In the genomic region with DNA sequence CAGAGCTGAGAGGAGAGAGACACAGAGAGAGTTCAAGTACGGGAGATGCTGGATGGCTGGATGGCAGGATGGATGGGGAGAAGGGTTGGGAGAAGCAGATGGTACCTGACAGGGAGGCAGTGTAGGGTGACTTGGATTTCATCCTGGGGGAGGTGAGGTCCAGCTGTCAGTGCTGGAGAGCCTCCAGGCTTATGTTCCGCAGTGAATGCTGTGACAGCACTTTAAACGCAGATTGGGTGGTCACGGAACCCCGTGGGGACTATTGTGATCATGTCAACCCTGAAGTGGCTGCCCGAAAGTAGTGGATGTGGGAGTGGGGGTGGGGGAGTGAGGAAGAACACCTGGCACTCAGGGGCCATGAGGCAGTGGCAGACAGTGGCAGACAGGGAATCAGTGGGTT, we compare ENCODE assay signal across 22 mouse cellular contexts. TPM values are rescaled to one million over a fixed set of nuclear protein-coding genes. Genes with fewer than 3 reads are reported as not detected.
A peak's percentile ranks its signal among the peaks of the same experiment; 100 is the strongest.
DNase-seq lines count a peak whose midpoint lies in the region; ATAC-seq and TF ChIP-seq lines count a peak whose summit lies in the region.
"Had no signal": no experiment of that assay in that cellular context is flagged by ENCODE, and none has a peak within 500 bp of the region (broad histone marks: within the 10 kb centered on the region; RNA-seq: fewer than 3 reads in every experiment).

No protein-coding gene starts in this region.

- peaks cover 13% of the 10 kb centered on the region for H3K4me1 ChIP-seq in hindbrain, embryonic 10.5 days (replicated peaks)
- H3K4me1 ChIP-seq in hindbrain, embryonic 12.5 days = peaks cover 9% of the 10 kb centered on the region
- no peaks in the 10 kb centered on the region; the same call in 1 of the 2 replicates for H3K4me1 ChIP-seq in kidney, postnatal 0 days (replicated peaks; ENCODE audit: insufficient read depth, low read length)

- WGBS in hindbrain, embryonic 10.5 days = 70% methylated on average over 6 of the region's 6 CpGs
- 66% methylated on average over 6 of the region's 6 CpGs for WGBS in hindbrain, embryonic 12.5 days
- WGBS in kidney, postnatal 0 days = 44% methylated on average over 6 of the region's 6 CpGs

- H3K9me3 ChIP-seq in hindbrain, embryonic 10.5 days = no peaks in the 10 kb centered on the region
- H3K9me3 ChIP-seq in hindbrain, embryonic 12.5 days (replicated peaks) = no peaks in the 10 kb centered on the region
- H3K9me3 ChIP-seq in kidney, postnatal 0 days (replicated peaks; ENCODE audit: low read length) = no peaks in the 10 kb centered on the region
- H3K9me3 ChIP-seq: embryonic facial prominence, embryonic 13.5 days; forebrain, embryonic 13.5 days; heart, embryonic 10.5 days had no signal

- ATAC-seq in hindbrain, embryonic 12.5 days (ENCODE audit: low FRiP score) = no peak
- ATAC-seq in kidney, postnatal 0 days (replicated peaks; ENCODE audit: low FRiP score, low read depth) = 0 out of 2 replicates have a peak, but pooled peaks have one; percentile 21
- ATAC-seq: forebrain, embryonic 13.5 days; forebrain, postnatal 0 days; intestine, embryonic 16.5 days had no signal

- no peak overlapping the region for H3K9ac ChIP-seq in hindbrain, embryonic 12.5 days
- no peak overlapping the region for H3K9ac ChIP-seq in kidney, postnatal 0 days (ENCODE audit: low read depth, low read length)
- H3K9ac ChIP-seq: embryonic facial prominence, embryonic 13.5 days; forebrain, embryonic 13.5 days; forebrain, postnatal 0 days had no signal

- no peak for TF ChIP-seq POLR2A in brain, embryonic 14.5 days (IDR thresholded peaks at IDR 0.05; ENCODE audit: borderline replicate concordance, extremely low read depth, insufficient read depth, insufficient read length, poor library complexity, severe bottlenecking)

- no peaks in the 10 kb centered on the region for H3K36me3 ChIP-seq in hindbrain, embryonic 10.5 days
- no peaks in the 10 kb centered on the region for H3K36me3 ChIP-seq in hindbrain, embryonic 12.5 days
- no peaks in the 10 kb centered on the region for H3K36me3 ChIP-seq in kidney, postnatal 0 days (ENCODE audit: insufficient read depth, low read length)
- H3K36me3 ChIP-seq: embryonic facial prominence, embryonic 13.5 days; heart, embryonic 10.5 days had no signal

- peak; percentile 46 to 66 for DNase-seq in cerebellum, postnatal 10 days
- DNase-seq in cerebellum, adult 11 months = no peak
- peak; percentile 4 for DNase-seq in hindbrain, embryonic 10.5 days (ENCODE audit: low spot score)
- no peak for DNase-seq in kidney, postnatal 0 days (ENCODE audit: low spot score)
- DNase-seq in kidney, adult 18-20 months = no peak
- peak; percentile 24 for DNase-seq in brain, embryonic 14.5 days (ENCODE audit: low read depth)
- no peak for DNase-seq in adrenal gland, adult (ENCODE audit: inconsistent age in 2 of 2, low spot score in 1 of 2)
- DNase-seq: adrenal gland, postnatal 14 days; forebrain, postnatal 0 days; gastrocnemius, adult 2 months; gastrocnemius, postnatal 25 days; heart, postnatal 10 days; heart, postnatal 4 days; kidney, adult 8-10 months had no signal

- no peak overlapping the region for H3K4me2 ChIP-seq in hindbrain, embryonic 12.5 days (replicated peaks)
- no peak overlapping the region for H3K4me2 ChIP-seq in kidney, postnatal 0 days (ENCODE audit: low read length)
- H3K4me2 ChIP-seq: embryonic facial prominence, embryonic 13.5 days; forebrain, embryonic 13.5 days had no signal

- TF ChIP-seq CTCF in kidney, postnatal 0 days (IDR thresholded peaks at IDR 0.05; ENCODE audit: low read depth) = no peak
- TF ChIP-seq CTCF in brain, embryonic 14.5 days (IDR thresholded peaks at IDR 0.05; ENCODE audit: borderline replicate concordance, extremely low read depth, insufficient read depth, insufficient read length) = no peak

- H3K27me3 ChIP-seq in hindbrain, embryonic 10.5 days (ENCODE audit: insufficient read depth, poor library complexity, severe bottlenecking) = peaks cover 32% of the 10 kb centered on the region
- peaks cover 29% of the 10 kb centered on the region for H3K27me3 ChIP-seq in hindbrain, embryonic 12.5 days
- H3K27me3 ChIP-seq in kidney, postnatal 0 days (ENCODE audit: insufficient read depth, low read length) = 0 out of 2 replicates have a peak, but pooled peaks cover 9% of the 10 kb centered on the region

- H3K4me3 ChIP-seq in hindbrain, embryonic 10.5 days = no peak overlapping the region
- H3K4me3 ChIP-seq in hindbrain, embryonic 12.5 days = no peak overlapping the region
- H3K4me3 ChIP-seq in kidney, postnatal 0 days (replicated peaks; ENCODE audit: low read depth, low read length) = no peak overlapping the region
- H3K4me3 ChIP-seq: embryonic facial prominence, embryonic 13.5 days; forebrain, embryonic 13.5 days; gastrocnemius, adult 2 months; heart, embryonic 10.5 days had no signal

- no peak overlapping the region for H3K27ac ChIP-seq in hindbrain, embryonic 10.5 days
- no peak overlapping the region for H3K27ac ChIP-seq in hindbrain, embryonic 12.5 days
- no peak overlapping the region for H3K27ac ChIP-seq in kidney, postnatal 0 days
- H3K27ac ChIP-seq: embryonic facial prominence, embryonic 13.5 days; forebrain, embryonic 13.5 days; gastrocnemius, adult 2 months; heart, embryonic 10.5 days had no signal

RNA-seq across cellular contexts. Expression of a gene that starts 3.7 kb away (rescaled TPM):
- polyA plus RNA-seq in hindbrain, embryonic 10.5 days (2016; fragmentation: Nextera tagmentation; extraction: Ambion mirVana) = 0.77 and 2.6 TPM in 2 replicates
- polyA plus RNA-seq in hindbrain, embryonic 12.5 days (2016; fragmentation: Nextera tagmentation; extraction: Ambion mirVana) = 1.8 and 2.4 TPM in 2 replicates
- polyA plus RNA-seq in kidney, postnatal 0 days (2015; fragmentation: Nextera tagmentation; extraction: Ambion mirVana) = 1.6 and 1.7 TPM in 2 replicates
- polyA plus RNA-seq in brain, embryonic 14.5 days (2012; rRNA removed) = 2.2 and 3.0 TPM in 2 replicates

RNA-seq across cellular contexts. Expression of a gene that starts 19.4 kb away (rescaled TPM):
- polyA plus RNA-seq in hindbrain, embryonic 10.5 days (2016; fragmentation: Nextera tagmentation; extraction: Ambion mirVana) = 0.46 TPM in 1 of 2 replicates, not detected in the other
- not detected in 2 replicates for polyA plus RNA-seq in hindbrain, embryonic 12.5 days (2016; fragmentation: Nextera tagmentation; extraction: Ambion mirVana)
- 0.17 and 0.26 TPM in 2 replicates for polyA plus RNA-seq in kidney, postnatal 0 days (2015; fragmentation: Nextera tagmentation; extraction: Ambion mirVana)
- 0.31 and 0.69 TPM in 2 replicates for polyA plus RNA-seq in brain, embryonic 14.5 days (2012; rRNA removed)
- polyA plus RNA-seq: forebrain, embryonic 13.5 days had no signal

RNA-seq across cellular contexts. Expression of a gene that starts 26.7 kb away (rescaled TPM):
- polyA plus RNA-seq in hindbrain, embryonic 10.5 days (2016; fragmentation: Nextera tagmentation; extraction: Ambion mirVana) = not detected in 2 replicates
- not detected in 2 replicates for polyA plus RNA-seq in hindbrain, embryonic 12.5 days (2016; fragmentation: Nextera tagmentation; extraction: Ambion mirVana)
- not detected in 2 replicates for polyA plus RNA-seq in kidney, postnatal 0 days (2015; fragmentation: Nextera tagmentation; extraction: Ambion mirVana)
- not detected in 2 replicates for polyA plus RNA-seq in brain, embryonic 14.5 days (2012; rRNA removed)
- polyA plus RNA-seq: cortical plate, adult 2 months; embryonic facial prominence, embryonic 13.5 days; forebrain, embryonic 13.5 days; forebrain, postnatal 0 days; heart, embryonic 10.5 days; heart, embryonic 14.5 days; intestine, embryonic 16.5 days had no signal

RNA-seq across cellular contexts. Expression of a gene that starts 39.8 kb away (rescaled TPM):
- not detected in 2 replicates for polyA plus RNA-seq in hindbrain, embryonic 10.5 days (2016; fragmentation: Nextera tagmentation; extraction: Ambion mirVana)
- polyA plus RNA-seq in hindbrain, embryonic 12.5 days (2016; fragmentation: Nextera tagmentation; extraction: Ambion mirVana) = not detected in 2 replicates
- polyA plus RNA-seq in kidney, postnatal 0 days (2015; fragmentation: Nextera tagmentation; extraction: Ambion mirVana) = not detected in 2 replicates
- 0.03 TPM in 1 of 2 replicates, not detected in the other for polyA plus RNA-seq in brain, embryonic 14.5 days (2012; rRNA removed)
- polyA plus RNA-seq: C2C12; cortical plate, adult 2 months; embryonic facial prominence, embryonic 13.5 days; forebrain, embryonic 13.5 days; forebrain, postnatal 0 days; heart, embryonic 10.5 days; heart, embryonic 14.5 days; intestine, embryonic 16.5 days had no signal

RNA-seq across cellular contexts. Expression of a gene that starts 40.6 kb away (rescaled TPM):
- polyA plus RNA-seq in hindbrain, embryonic 10.5 days (2016; fragmentation: Nextera tagmentation; extraction: Ambion mirVana) = 188 and 209 TPM in 2 replicates
- 185 and 190 TPM in 2 replicates for polyA plus RNA-seq in hindbrain, embryonic 12.5 days (2016; fragmentation: Nextera tagmentation; extraction: Ambion mirVana)
- 267 and 296 TPM in 2 replicates for polyA plus RNA-seq in kidney, postnatal 0 days (2015; fragmentation: Nextera tagmentation; extraction: Ambion mirVana)
- polyA plus RNA-seq in brain, embryonic 14.5 days (2012; rRNA removed) = 78.0 and 81.1 TPM in 2 replicates

Comparison
In these comparisons a context has a peak if more than half of its experiments do, and no peak if none do; other contexts are left out.
1. DNase-seq: peak in cerebellum, postnatal 10 days (2 of 2), hindbrain, embryonic 10.5 days (single experiment) and brain, embryonic 14.5 days (single experiment); none in cerebellum, adult 11 months (single experiment), kidney, postnatal 0 days (single experiment), kidney, adult 18-20 months (single experiment) and adrenal gland, adult (0 of 2).